Mouse (Mus musculus): ENCODE measurements around the gene Gm14399. TPM values are rescaled to one million over a fixed set of nuclear protein-coding genes. Genes with fewer than 3 reads are reported as not detected.

The Gm14399 gene
- polyA plus RNA-seq (2012; ENCODE audit: low replicate concordance): not detected in 2 replicates

GRCm38 (mm10) chr2:175141993-175142295, at the start of gene Gm14399:
Gm14399 (minus strand) TSS chr2:175142012.

GRCm38 (mm10) chr2:175175401-175176180, 33.8 kb upstream of the Gm14399 start, which contains the start of gene Gm14443:
Gm14443 (minus strand) TSS chr2:175175871.

Other genes starting within 250 kb of the Gm14399 start
- gene Gm14444, start 131.8 kb downstream of the Gm14399 start, polyA plus RNA-seq (2012; ENCODE audit: low replicate concordance): not detected in 2 replicates
- not detected in 2 replicates for gene Gm14393, start 74.2 kb downstream of the Gm14399 start, polyA plus RNA-seq (2012; ENCODE audit: low replicate concordance)
- gene Gm14443, start 33.9 kb upstream of the Gm14399 start, polyA plus RNA-seq (2012; ENCODE audit: low replicate concordance): not detected in 2 replicates
- 0.28 and 1.2 TPM in 2 replicates for gene Gm14391, start 64.9 kb upstream of the Gm14399 start, polyA plus RNA-seq (2012; ENCODE audit: low replicate concordance)
- not detected in 2 replicates for gene Gm14440, start 133.1 kb upstream of the Gm14399 start, polyA plus RNA-seq (2012; ENCODE audit: low replicate concordance)
- 0.15 and 0.39 TPM in 2 replicates for gene Gm4631, start 196.2 kb upstream of the Gm14399 start, polyA plus RNA-seq (2012; ENCODE audit: low replicate concordance)
- gene Zfp968, start 230.4 kb upstream of the Gm14399 start, polyA plus RNA-seq (2012; ENCODE audit: low replicate concordance): 1.1 TPM in 1 of 2 replicates, not detected in the other

Data from leukemia stem cell, adult 10-12 weeks (primary cell).